Mouse (Mus musculus): ENCODE data around the gene Jpt1. TPM values are rescaled to one million over a fixed set of nuclear protein-coding genes. Genes with fewer than 3 reads are reported as not detected.

Jpt1 gene
- total and polyA plus RNA-seq, 3 experiments = 294 to 479 (median 439) TPM

- TF ChIP-seq POLR2AphosphoS2 (IDR thresholded peaks at IDR 0.05; ENCODE audit: low read depth, low read length) (no peak; the same call in 1 of the 2 replicates), MEF2A (IDR thresholded peaks at IDR 0.05; ENCODE audit: borderline replicate concordance, low read depth, low read length) (peak; percentile 50; the same call in 1 of the 2 replicates), TCF12 (IDR thresholded peaks at IDR 0.05; ENCODE audit: low read depth, low read length) (peak; percentile 68; the same call in 1 of the 2 replicates), SMC3 (IDR thresholded peaks at IDR 0.05; ENCODE audit: low read depth, low read length) (no peak), ZNF384 (IDR thresholded peaks at IDR 0.05; ENCODE audit: low read depth, low read length) (no peak), PAX5 (IDR thresholded peaks at IDR 0.05; ENCODE audit: low read length) (no peak), CHD1 (IDR thresholded peaks at IDR 0.05; ENCODE audit: low read depth, low read length) (no peak), RCOR1 (conservative IDR thresholded peaks at IDR 0.05; ENCODE audit: low read depth, low read length) (0 out of 2 replicates have a peak, but pooled peaks have one; percentile 25), NRF1 (IDR thresholded peaks at IDR 0.05; ENCODE audit: low read depth, low read length) (peak; percentile 91), ZMIZ1 (IDR thresholded peaks at IDR 0.05; ENCODE audit: low read depth, low read length) (peak; percentile 79; the same call in 1 of the 2 replicates), POLR2A (IDR thresholded peaks at IDR 0.05; ENCODE audit: low read depth, low read length) (peak; percentile 92), ZKSCAN1 (IDR thresholded peaks at IDR 0.05; ENCODE audit: borderline replicate concordance, low read depth, low read length) (no peak), E2F4 (IDR thresholded peaks at IDR 0.05; ENCODE audit: insufficient replicate concordance, low read depth, low read length) (no peak), BHLHE40 (IDR thresholded peaks at IDR 0.05; ENCODE audit: low read depth, low read length) (peak; percentile 25; the same call in 1 of the 2 replicates), NELFE (IDR thresholded peaks at IDR 0.05; ENCODE audit: low read depth, low read length) (peak; percentile 84), KAT2A (IDR thresholded peaks at IDR 0.05; ENCODE audit: insufficient replicate concordance, low read length) (0 out of 2 replicates have a peak, but pooled peaks have one; percentile 50), UBTF (IDR thresholded peaks at IDR 0.05; ENCODE audit: low read depth, low read length) (no peak), CTCF (conservative IDR thresholded peaks at IDR 0.05 in 1 of 2, IDR thresholded peaks at IDR 0.05 in 1 of 2; ENCODE audit: low read depth in 2 of 2, low read length in 2 of 2) (0 out of 4 replicates have a peak, but pooled peaks of 1 of the 2 experiments have one; percentile 4), ETS1 (conservative IDR thresholded peaks at IDR 0.05; ENCODE audit: low read depth, low read length) (peak; percentile 53; the same call in 1 of the 2 replicates)
Measured at GRCm38 (mm10) chr11:115475025-115475757, 39.0 kb downstream of the Jpt1 start, which contains the start of gene Armc7 (continued).

- DNase-seq (ENCODE audit: extremely low read depth) = peak; percentile 99
- Histone ChIP-seq H3K27ac (ENCODE audit: insufficient read depth, low read depth) (peak overlapping the region; percentile 2; the same call in 1 of the 2 replicates), H3K9ac (ENCODE audit: insufficient read depth, low read depth) (peak overlapping the region; percentile 11)
- no peak for TF ChIP-seq USF1 (IDR thresholded peaks at IDR 0.05; ENCODE audit: low read depth, low read length)
- TF ChIP-seq PAX5 (IDR thresholded peaks at IDR 0.05; ENCODE audit: low read length) = no peak
- no peak for TF ChIP-seq ETS1 (conservative IDR thresholded peaks at IDR 0.05; ENCODE audit: low read depth, low read length)
- TF ChIP-seq MYC (IDR thresholded peaks at IDR 0.05; ENCODE audit: low read depth, low read length) = peak; percentile 90
- peak; percentile 52; the same call in 1 of the 2 replicates for TF ChIP-seq POLR2A (IDR thresholded peaks at IDR 0.05; ENCODE audit: low read depth, low read length)
- no peak for TF ChIP-seq USF2 (conservative IDR thresholded peaks at IDR 0.05; ENCODE audit: low read depth, low read length)
- TF ChIP-seq ELF1 (IDR thresholded peaks at IDR 0.05; ENCODE audit: low read depth, low read length) = peak; percentile 67
- peak; percentile 88 for TF ChIP-seq MAX (IDR thresholded peaks at IDR 0.05; ENCODE audit: low read length)
- TF ChIP-seq EP300 (IDR thresholded peaks at IDR 0.05; ENCODE audit: low read length) = peak; percentile 51; the same call in 1 of the 2 replicates
- TF ChIP-seq CHD2 (IDR thresholded peaks at IDR 0.05; ENCODE audit: low read length) = peak; percentile 45; the same call in 1 of the 2 replicates
- TF ChIP-seq MAFK (IDR thresholded peaks at IDR 0.05; ENCODE audit: insufficient replicate concordance, low read length) = peak; percentile 96
- no peak for TF ChIP-seq ZMIZ1 (IDR thresholded peaks at IDR 0.05; ENCODE audit: low read depth, low read length)
- TF ChIP-seq ZKSCAN1 (IDR thresholded peaks at IDR 0.05; ENCODE audit: borderline replicate concordance, low read depth, low read length) = no peak
- TF ChIP-seq MEF2A (IDR thresholded peaks at IDR 0.05; ENCODE audit: borderline replicate concordance, low read depth, low read length) = peak; percentile 62; the same call in 1 of the 2 replicates
- TF ChIP-seq TBP (conservative IDR thresholded peaks at IDR 0.05; ENCODE audit: low read depth, low read length) = peak; percentile 72; the same call in 1 of the 2 replicates
- peak; percentile 74; the same call in 1 of the 2 replicates for TF ChIP-seq NELFE (IDR thresholded peaks at IDR 0.05; ENCODE audit: low read depth, low read length)
- 0 out of 2 replicates have a peak, but pooled peaks have one; percentile 46 for TF ChIP-seq BHLHE40 (IDR thresholded peaks at IDR 0.05; ENCODE audit: low read depth, low read length)
- peak; percentile 92 for TF ChIP-seq RAD21 (IDR thresholded peaks at IDR 0.05; ENCODE audit: low read depth, low read length)
- peak; percentile 62 for TF ChIP-seq ZC3H11A (IDR thresholded peaks at IDR 0.05; ENCODE audit: low read depth, low read length)
- no peak for TF ChIP-seq ZNF384 (IDR thresholded peaks at IDR 0.05; ENCODE audit: low read depth, low read length)
- peak; percentile 80 for TF ChIP-seq MXI1 (IDR thresholded peaks at IDR 0.05; ENCODE audit: low read depth, low read length)
Measured at GRCm38 (mm10) chr11:115473626-115474275, 40.4 kb downstream of the Jpt1 start.

More at GRCm38 (mm10) chr11:115473626-115474275, 40.4 kb downstream of the Jpt1 start:
- Histone ChIP-seq H3K4me3 (replicated peaks in 1 of 3; ENCODE audit: low read depth in 2 of 3, low read length in 2 of 3, poor library complexity in 1 of 3) (peak overlapping the region; percentile 28 to 33 (median 32)), H3K36me3 (replicated peaks in 1 of 2; ENCODE audit: control insufficient read depth in 1 of 2, insufficient read depth in 1 of 2, low read length in 1 of 2) (peaks cover 5 to 8% of the 10 kb centered on the region in 2 experiments), H3K4me1 (ENCODE audit: control insufficient read depth in 1 of 2, insufficient read depth in 2 of 2) (peaks cover 9 to 45% of the 10 kb centered on the region in 2 experiments), H3K9me3 (replicated peaks; ENCODE audit: low read length) (no peaks in the 10 kb centered on the region), H3K27me3 (replicated peaks) (no peaks in the 10 kb centered on the region), H3K4me2 (ENCODE audit: insufficient read depth, low read depth, poor library complexity, severe bottlenecking) (peak overlapping the region; percentile 17), H3K79me2 (replicated peaks; ENCODE audit: control insufficient read depth, extremely low read depth, insufficient read depth, poor library complexity, severe bottlenecking) (peaks cover 17% of the 10 kb centered on the region)
- dilution Hi-C loops (cut with MboI; ENCODE audit: extremely low pct_ligation_motif_present, extremely low pct_unique_long_range_greater_than_20kb, low sequenced_read_pairs) = no loop called here
- in situ Hi-C loops (cut with MboI; ENCODE audit: low pct_ligation_motif_present, low pct_unique_long_range_greater_than_20kb, low sequenced_read_pairs) = loop anchor here (5.0 to 10.0 kb wide), 3 partner anchors 59 to 259 kb away; partner anchors contain the start of gene Atp5h
